Mouse (Mus musculus): ENCODE measurements around the gene Zfp697. TPM values are rescaled to one million over a fixed set of nuclear protein-coding genes. Genes with fewer than 3 reads are reported as not detected.
"Not testable (repeated sequence)": the region's sequence is repeated elsewhere in the genome, so short reads cannot be mapped to it uniquely, and the experiment has no call there.

Gene Zfp697
- polyA plus RNA-seq, 1 experiment: not detected

GRCm38 (mm10) chr3:98435030-98435429 lies 52.8 kb downstream of the Zfp697 start:
- Histone ChIP-seq H3K4me3 (replicated peaks) (no peak overlapping the region), H3K27me3 (replicated peaks) (peaks cover 10% of the 10 kb centered on the region), H3K36me3 (replicated peaks; ENCODE audit: low read length) (no peaks in the 10 kb centered on the region), H3K9me3 (no peaks in the 10 kb centered on the region), H3K4me1 (peaks cover 3% of the 10 kb centered on the region)
- no peak for TF ChIP-seq FLI1 (IDR thresholded peaks at IDR 0.05; ENCODE audit: low read length)
- no peak for TF ChIP-seq GATA1 (IDR thresholded peaks at IDR 0.05; ENCODE audit: borderline replicate concordance, low read length)

GRCm38 (mm10) chr3:98442245-98442644 lies 60.0 kb downstream of the Zfp697 start:
- H3K9me3 ChIP-seq; H3K27me3 ChIP-seq (replicated peaks); H3K4me1 ChIP-seq; H3K4me3 ChIP-seq (replicated peaks); H3K36me3 ChIP-seq (replicated peaks; ENCODE audit: low read length): not testable (repeated sequence)

DNA sequence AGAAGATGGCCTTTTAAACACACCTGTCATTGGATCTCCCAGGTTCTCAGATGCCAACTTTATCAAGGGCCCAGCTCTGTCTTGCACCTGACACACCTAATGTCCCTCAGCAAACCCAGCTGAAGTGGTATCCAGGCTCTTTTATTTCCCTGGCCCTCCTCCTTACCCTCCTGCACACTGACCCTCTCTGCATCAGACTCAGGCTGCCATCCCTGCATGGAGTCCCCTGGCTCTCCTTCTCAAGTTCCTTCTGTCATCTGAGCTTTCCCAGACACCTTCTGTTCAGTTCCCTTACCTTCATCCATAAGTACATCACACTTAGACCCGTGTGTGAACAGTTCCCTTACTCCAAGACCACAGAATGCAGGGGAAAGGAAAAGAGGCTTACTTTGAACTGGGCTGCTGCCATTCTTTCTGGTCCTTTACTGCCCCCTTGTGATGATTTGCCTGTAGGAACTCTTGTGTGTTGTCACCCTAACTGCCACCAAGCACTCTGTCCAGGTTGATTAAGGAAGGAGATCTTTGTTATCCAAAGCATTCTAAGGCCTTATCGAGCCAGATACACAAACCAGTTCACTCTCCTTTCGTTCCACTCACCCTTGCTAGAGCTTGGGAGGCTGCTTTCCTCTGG lies 61.0 kb downstream of the Zfp697 start:
- not testable (repeated sequence) for H3K9me3 ChIP-seq; H3K4me3 ChIP-seq (replicated peaks); H3K27me3 ChIP-seq (replicated peaks); H3K36me3 ChIP-seq (replicated peaks; ENCODE audit: low read length); H3K4me1 ChIP-seq

DNA sequence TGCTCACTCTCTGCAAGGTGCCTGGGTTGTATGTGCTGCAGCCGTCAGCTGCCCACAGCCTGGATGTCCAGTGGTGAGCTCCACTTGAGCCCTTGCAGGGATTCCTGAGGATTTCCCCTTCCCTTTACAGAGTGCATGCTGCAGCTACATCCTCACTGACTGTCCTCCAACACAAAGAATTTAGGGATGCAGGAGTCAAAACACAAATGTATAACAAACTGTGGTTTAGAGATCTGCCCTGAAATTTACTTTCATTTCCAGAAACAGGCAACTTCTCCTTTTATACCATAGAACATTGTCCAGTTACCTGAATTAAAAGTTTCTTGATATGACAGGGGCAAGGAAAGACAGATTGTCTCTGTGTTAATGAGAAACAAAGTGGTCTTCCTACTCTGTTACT lies 61.7 kb downstream of the Zfp697 start:
- not testable (repeated sequence) for H3K27me3 ChIP-seq (replicated peaks); H3K4me1 ChIP-seq; H3K36me3 ChIP-seq (replicated peaks; ENCODE audit: low read length); H3K4me3 ChIP-seq (replicated peaks); H3K9me3 ChIP-seq

DNA sequence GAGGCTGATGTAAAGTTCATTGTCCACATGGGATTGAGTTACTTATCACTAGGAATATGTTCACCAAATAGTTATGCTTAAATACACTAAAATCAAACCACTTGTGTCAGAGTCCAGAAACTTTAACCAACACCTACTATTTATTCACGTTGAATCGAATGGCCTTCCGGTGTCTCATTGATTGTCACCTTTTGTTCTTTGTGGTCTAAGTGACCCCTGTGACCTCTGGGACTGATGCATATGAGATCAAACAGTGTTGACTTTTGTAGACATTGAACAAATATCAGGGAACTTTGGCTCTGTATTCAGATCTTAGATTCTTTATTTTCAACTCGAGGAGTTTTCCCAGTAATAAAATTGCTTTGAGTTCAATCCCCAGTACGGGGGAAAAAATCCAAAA lies 71.5 kb downstream of the Zfp697 start:
- not testable (repeated sequence) for H3K27me3 ChIP-seq (replicated peaks); H3K9me3 ChIP-seq; H3K4me3 ChIP-seq (replicated peaks); H3K4me1 ChIP-seq; H3K36me3 ChIP-seq (replicated peaks; ENCODE audit: low read length)

GRCm38 (mm10) chr3:98457026-98457425 lies 74.8 kb downstream of the Zfp697 start, which contains the start of gene Gm4450:
TSS of gene Gm4450 (minus strand) at chr3:98457126.
- H3K36me3 ChIP-seq (replicated peaks; ENCODE audit: low read length); H3K4me3 ChIP-seq (replicated peaks); H3K4me1 ChIP-seq: not testable (repeated sequence)

DNA sequence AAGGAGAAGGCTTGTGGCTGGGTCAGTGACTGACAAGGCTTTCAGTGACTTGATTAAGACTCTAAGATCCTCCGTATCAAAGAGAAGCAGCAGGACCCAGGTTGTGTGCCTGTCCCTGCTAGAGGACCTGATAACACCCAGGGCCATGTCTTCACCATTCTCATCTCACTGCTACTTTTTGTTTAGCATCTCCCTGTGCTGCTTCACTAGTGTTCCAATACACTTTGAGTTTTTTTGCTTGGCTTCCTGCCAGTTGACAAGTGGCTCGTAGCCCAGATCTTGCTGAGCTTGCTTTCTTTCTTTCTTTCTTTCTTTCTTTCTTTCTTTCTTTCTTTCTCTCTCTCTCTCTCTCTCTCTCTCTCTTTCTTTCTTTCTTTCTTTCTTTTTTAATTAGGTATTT lies 87.1 kb downstream of the Zfp697 start:
- H3K36me3 ChIP-seq (replicated peaks; ENCODE audit: low read length); H3K9me3 ChIP-seq; H3K27me3 ChIP-seq (replicated peaks); H3K4me3 ChIP-seq (replicated peaks); H3K4me1 ChIP-seq: not testable (repeated sequence)

More at GRCm38 (mm10) chr3:98457026-98457425, 74.8 kb downstream of the Zfp697 start, which contains the start of gene Gm4450:
- H3K27me3 ChIP-seq (replicated peaks); H3K9me3 ChIP-seq: not testable (repeated sequence)

- not testable (repeated sequence) for H3K4me1 ChIP-seq; H3K27me3 ChIP-seq (replicated peaks); H3K9me3 ChIP-seq; H3K4me3 ChIP-seq (replicated peaks); H3K36me3 ChIP-seq (replicated peaks; ENCODE audit: low read length)
Measured at GRCm38 (mm10) chr3:98471057-98471456, 88.8 kb downstream of the Zfp697 start.

- not testable (repeated sequence) for H3K4me1 ChIP-seq; H3K4me3 ChIP-seq (replicated peaks); H3K27me3 ChIP-seq (replicated peaks); H3K9me3 ChIP-seq; H3K36me3 ChIP-seq (replicated peaks; ENCODE audit: low read length)
Measured at GRCm38 (mm10) chr3:98471499-98471898, 89.2 kb downstream of the Zfp697 start.

GRCm38 (mm10) chr3:98494184-98494583 lies 111.9 kb downstream of the Zfp697 start:
- not testable (repeated sequence) for H3K27me3 ChIP-seq (replicated peaks); H3K36me3 ChIP-seq (replicated peaks; ENCODE audit: low read length); H3K9me3 ChIP-seq; H3K4me3 ChIP-seq (replicated peaks); H3K4me1 ChIP-seq

DNA sequence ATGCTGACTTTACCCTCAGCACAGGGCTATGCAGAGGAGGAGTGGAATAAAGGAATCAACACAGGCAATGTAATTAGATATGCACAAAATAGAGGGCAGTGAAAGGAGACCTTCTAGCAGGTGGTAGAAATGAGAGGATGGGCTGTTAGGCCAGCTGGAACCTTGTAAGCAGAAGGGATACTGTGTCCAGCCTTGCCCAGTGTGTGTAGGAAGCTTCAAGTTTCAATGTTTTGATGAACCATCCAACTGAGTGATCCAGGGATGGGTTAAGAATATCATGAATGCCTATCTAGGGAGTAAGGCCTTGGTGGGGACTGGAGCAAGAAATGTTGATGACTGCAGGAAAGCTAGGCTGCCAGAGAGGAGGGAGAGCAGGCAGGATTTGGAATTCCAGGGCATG lies 112.8 kb downstream of the Zfp697 start:
- H3K9me3 ChIP-seq; H3K4me1 ChIP-seq; H3K4me3 ChIP-seq (replicated peaks); H3K27me3 ChIP-seq (replicated peaks); H3K36me3 ChIP-seq (replicated peaks; ENCODE audit: low read length): not testable (repeated sequence)

DNA sequence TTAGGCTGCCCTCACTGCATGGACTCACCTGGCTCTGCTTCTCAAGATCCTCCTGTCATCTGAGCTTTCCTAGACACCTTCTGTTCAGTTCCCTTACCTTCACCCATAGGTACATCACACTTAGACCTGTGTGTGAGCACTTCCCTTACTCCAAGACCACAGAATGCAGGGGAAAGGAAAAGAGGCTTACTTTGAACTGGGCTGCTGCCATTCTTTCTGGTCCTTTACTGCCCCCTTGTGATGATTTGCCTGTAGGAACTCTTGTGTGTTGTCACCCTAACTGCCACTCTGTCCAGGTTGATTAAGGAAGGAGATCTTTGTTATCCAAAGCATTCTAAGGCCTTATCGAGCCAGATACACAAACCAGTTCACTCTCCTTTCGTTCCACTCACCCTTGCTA lies 114.5 kb downstream of the Zfp697 start:
- H3K36me3 ChIP-seq (replicated peaks; ENCODE audit: low read length); H3K4me1 ChIP-seq; H3K27me3 ChIP-seq (replicated peaks); H3K9me3 ChIP-seq; H3K4me3 ChIP-seq (replicated peaks): not testable (repeated sequence)

- H3K4me3 ChIP-seq (replicated peaks); H3K36me3 ChIP-seq (replicated peaks; ENCODE audit: low read length); H3K27me3 ChIP-seq (replicated peaks); H3K9me3 ChIP-seq; H3K4me1 ChIP-seq: not testable (repeated sequence)
Measured at GRCm38 (mm10) chr3:98497401-98497800, 115.1 kb downstream of the Zfp697 start.

- H3K9me3 ChIP-seq; H3K36me3 ChIP-seq (replicated peaks; ENCODE audit: low read length); H3K4me1 ChIP-seq; H3K27me3 ChIP-seq (replicated peaks); H3K4me3 ChIP-seq (replicated peaks): not testable (repeated sequence)
Measured at GRCm38 (mm10) chr3:98507229-98507628, 125.0 kb downstream of the Zfp697 start.

DNA sequence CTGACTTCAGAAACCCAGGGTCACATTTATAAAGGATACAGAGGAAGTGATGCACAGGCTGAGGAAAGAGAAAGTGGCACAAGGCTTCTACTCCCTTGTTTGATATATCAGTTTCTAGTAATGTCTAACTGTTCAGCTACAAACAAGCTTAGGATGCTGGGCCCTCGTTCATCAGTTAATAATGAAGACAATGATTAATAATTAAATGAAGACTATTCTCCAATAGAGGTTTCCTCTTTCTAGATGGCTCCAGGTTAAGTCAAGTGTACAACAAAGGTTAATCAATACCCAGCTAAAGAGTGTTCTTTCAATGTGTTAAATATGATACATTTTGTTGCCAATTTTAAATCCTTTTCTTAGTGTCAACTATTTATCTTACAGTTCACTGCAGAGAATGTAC lies 128.2 kb downstream of the Zfp697 start, which contains the start of gene Hsd3b4:
Gene Hsd3b4 (minus strand): TSS at position 101 of the 400 bp plus-strand sequence.
- not testable (repeated sequence) for H3K4me1 ChIP-seq; H3K36me3 ChIP-seq (replicated peaks; ENCODE audit: low read length); H3K27me3 ChIP-seq (replicated peaks); H3K9me3 ChIP-seq; H3K4me3 ChIP-seq (replicated peaks)

DNA sequence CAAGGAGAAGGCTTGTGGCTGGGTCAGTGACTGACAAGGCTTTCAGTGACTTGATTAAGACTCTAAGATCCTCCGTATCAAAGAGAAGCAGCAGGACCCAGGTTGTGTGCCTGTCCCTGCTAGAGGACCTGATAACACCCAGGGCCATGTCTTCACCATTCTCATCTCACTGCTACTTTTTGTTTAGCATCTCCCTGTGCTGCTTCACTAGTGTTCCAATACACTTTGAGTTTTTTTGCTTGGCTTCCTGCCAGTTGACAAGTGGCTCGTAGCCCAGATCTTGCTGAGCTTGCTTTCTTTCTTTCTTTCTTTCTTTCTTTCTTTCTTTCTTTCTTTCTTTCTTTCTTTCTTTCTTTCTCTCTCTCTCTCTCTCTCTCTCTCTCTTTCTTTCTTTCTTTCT lies 140.5 kb downstream of the Zfp697 start:
- H3K36me3 ChIP-seq (replicated peaks; ENCODE audit: low read length); H3K4me3 ChIP-seq (replicated peaks); H3K27me3 ChIP-seq (replicated peaks); H3K4me1 ChIP-seq; H3K9me3 ChIP-seq: not testable (repeated sequence)

DNA sequence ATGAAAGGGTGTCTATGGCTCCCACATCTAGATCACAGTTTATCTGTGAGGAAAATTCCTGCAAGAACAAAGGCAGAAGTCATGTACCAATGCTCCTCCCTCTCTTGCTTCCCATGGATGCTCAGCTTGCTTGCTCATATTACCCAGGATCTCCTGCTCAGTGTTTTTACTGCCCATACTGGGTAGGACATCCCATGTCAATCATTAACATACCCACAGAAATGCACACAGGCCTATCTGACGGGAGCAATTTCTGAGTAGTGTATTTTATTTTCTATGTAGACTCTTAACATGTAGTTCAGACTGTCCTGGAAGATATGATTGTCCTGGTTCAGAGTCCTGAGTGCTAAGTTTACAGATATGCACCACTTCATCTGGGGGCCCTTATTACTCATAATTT lies 142.3 kb downstream of the Zfp697 start:
- not testable (repeated sequence) for H3K27me3 ChIP-seq (replicated peaks); H3K4me1 ChIP-seq; H3K4me3 ChIP-seq (replicated peaks); H3K9me3 ChIP-seq; H3K36me3 ChIP-seq (replicated peaks; ENCODE audit: low read length)

Measured in megakaryocyte, embryonic 14.5 days (primary cell).